Mouse (Mus musculus) E14TG2a.4 (cell line): Measurements from ENCODE around the gene Ints5.
"Not testable (repeated sequence)": the region's sequence is repeated elsewhere in the genome, so short reads cannot be mapped to it uniquely, and the experiment has no call there.

ENCODE experiments used
- H3K27me3 ChIP-seq: 2 replicates; pipeline ENCODE4 v1.6.1; 2014; ENCODE audit warnings: low read length, control low read depth; ENCODE audit not compliant: insufficient read depth
- H3K36me3 ChIP-seq: 2 replicates; pipeline ENCODE4 v1.6.1; 2014; ENCODE audit warnings: low read length, control low read depth; ENCODE audit not compliant: insufficient read depth
- H3K4me1 ChIP-seq: replicated peaks from 2 replicates; pipeline ENCODE4 v1.6.1; 2014; ENCODE audit warnings: low read depth, low read length, control low read depth
- H3K4me3 ChIP-seq: replicated peaks from 2 replicates; pipeline ENCODE4 v1.5.1; 2014; ENCODE audit warnings: mild to moderate bottlenecking, low read length
- H3K9me3 ChIP-seq: 2 replicates; pipeline ENCODE4 v1.6.1; 2014; ENCODE audit warnings: low read length, control low read depth
- CTCF ChIP-seq: conservative IDR thresholded peaks from 2 replicates; pipeline ENCODE4 v1.5.1; 2014; ENCODE audit warnings: low read length
- NANOG ChIP-seq: IDR thresholded peaks from 2 replicates; pipeline ENCODE4 v1.6.1; 2014; ENCODE audit warnings: borderline replicate concordance, low read length, mixed read lengths
- POU5F1 ChIP-seq: IDR thresholded peaks from 2 replicates; pipeline ENCODE4 v1.6.1; 2014; ENCODE audit warnings: low read length, borderline replicate concordance

Gene Ints5

GRCm38 (mm10) chr19:8880311-8881033, 12.3 kb upstream of the Ints5 start, which contains the start of gene Uqcc3:
Gene Uqcc3, minus strand, starts transcription at chr19:8880923.
- Histone ChIP-seq H3K27me3 (no peaks in the 10 kb centered on the region), H3K36me3 (peaks cover 46% of the 10 kb centered on the region), H3K4me1 (peaks cover 27% of the 10 kb centered on the region), H3K4me3 (peak within 1 kb of the TSS; percentile 93), H3K9me3 (no peaks in the 10 kb centered on the region)
- TF ChIP-seq NANOG (no peak), CTCF (no peak), POU5F1 (no peak)

DNA sequence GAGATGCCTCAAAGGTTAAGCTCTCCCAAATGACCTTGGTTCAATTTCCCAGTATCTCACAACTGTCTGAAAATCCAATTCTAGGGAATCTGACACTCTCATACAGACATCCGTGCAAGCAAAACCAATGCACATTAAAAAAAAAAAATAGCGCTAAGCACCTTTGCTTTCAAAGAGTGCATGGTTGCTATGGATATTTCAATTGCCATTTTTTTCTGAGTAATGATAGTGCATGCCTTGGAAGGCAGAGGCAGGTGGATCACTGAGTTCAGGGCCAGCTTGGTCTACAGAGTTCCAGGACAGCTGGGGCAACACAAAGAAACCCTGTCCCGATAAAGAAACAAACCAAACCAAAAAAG, 11.8 kb upstream of the Ints5 start:
- H3K4me1 ChIP-seq: peaks cover 32% of the 10 kb centered on the region
- no peaks in the 10 kb centered on the region for H3K9me3 ChIP-seq
- peaks cover 41% of the 10 kb centered on the region for H3K36me3 ChIP-seq
- no peaks in the 10 kb centered on the region for H3K27me3 ChIP-seq
- TF ChIP-seq POU5F1 (no peak), NANOG (no peak), CTCF (no peak)
- peak overlapping the region; percentile 93 for H3K4me3 ChIP-seq

DNA sequence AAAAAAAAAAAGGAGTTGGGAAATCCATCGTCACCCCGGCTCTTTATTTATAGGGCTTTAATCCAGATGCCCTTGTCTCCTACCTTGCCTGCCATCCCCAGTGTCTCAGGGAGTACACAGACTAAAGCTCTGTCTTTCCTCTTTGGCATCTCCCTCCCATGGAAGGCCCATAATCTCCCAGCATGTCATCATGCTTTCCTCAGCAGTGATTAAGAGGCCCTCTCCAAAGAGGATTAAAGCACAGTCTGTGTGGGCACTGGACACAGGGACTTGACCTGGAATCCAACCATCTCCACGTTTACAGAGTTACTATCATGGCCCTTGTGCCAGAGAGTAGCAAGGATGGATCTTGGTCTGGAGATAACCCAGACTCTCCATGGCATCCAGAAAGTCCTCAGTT, 9.2 kb upstream of the Ints5 start, which contains the start of the genes Lbhd1 and Gm49403:
Gene Lbhd1, plus strand, starts transcription at position 117 of the 400 bp plus-strand sequence.
Gene Gm49403, plus strand, starts transcription at position 315 of the 400 bp plus-strand sequence.
- Histone ChIP-seq H3K9me3 (no peaks in the 10 kb centered on the region), H3K4me1 (peaks cover 47% of the 10 kb centered on the region), H3K4me3 (no peak within 1 kb of the TSS), H3K36me3 (peaks cover 28% of the 10 kb centered on the region), H3K27me3 (no peaks in the 10 kb centered on the region)
- TF ChIP-seq CTCF (no peak), NANOG (no peak), POU5F1 (no peak)

- TF ChIP-seq POU5F1: no peak
- TF ChIP-seq NANOG: no peak
- TF ChIP-seq CTCF: no peak
These were observed 5.8 kb upstream of the Ints5 start for GRCm38 (mm10) chr19:8886916-8887584.

DNA sequence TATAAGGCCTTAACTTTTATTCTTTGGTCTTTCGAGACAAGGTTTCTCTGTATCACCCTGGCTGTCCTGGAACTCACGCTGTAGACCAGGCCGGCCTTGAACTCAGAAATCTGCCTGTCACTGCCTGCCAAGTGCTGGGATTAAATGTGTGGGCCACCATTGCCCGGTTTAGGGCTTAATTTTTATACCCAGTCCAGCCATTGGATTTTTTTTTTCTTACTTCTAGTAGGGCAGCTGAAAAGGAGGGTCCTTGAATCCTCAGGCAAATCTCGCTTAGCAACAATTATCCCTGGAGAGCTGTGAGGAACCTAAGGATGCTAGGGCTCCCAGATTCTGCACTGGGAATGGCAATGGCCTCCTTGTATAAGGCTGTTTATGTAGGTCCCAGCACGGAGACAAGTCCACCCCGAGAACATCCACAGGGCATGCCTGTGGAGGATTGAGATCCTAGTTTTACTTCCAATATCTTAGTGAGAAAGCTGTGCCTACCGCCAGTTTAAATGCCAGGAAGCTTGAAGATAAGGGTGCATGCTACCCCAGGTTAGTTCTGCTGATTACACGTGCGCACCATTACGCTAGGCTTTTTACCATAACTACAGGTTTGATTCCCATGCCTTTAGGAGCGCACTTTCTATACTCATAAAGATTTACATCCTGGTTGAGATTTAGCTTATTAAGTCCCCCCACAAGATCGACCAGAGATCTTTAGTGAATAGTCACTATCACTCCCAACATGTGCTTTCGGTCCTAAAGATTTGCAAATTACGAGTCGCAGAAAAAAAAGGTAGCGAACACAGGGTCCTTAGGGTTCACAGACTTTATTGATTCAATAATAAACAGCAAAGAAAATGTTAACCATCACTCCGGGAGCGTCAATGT, 5.0 kb upstream of the Ints5 start:
- peak overlapping the region; percentile 90 for H3K4me3 ChIP-seq
- TF ChIP-seq CTCF (no peak), POU5F1 (no peak), NANOG (no peak)
- no peaks in the 10 kb centered on the region for H3K27me3 ChIP-seq
- no peaks in the 10 kb centered on the region for H3K9me3 ChIP-seq
- peaks cover 56% of the 10 kb centered on the region for H3K4me1 ChIP-seq
- H3K36me3 ChIP-seq: peaks cover 41% of the 10 kb centered on the region

More at GRCm38 (mm10) chr19:8886916-8887584, 5.8 kb upstream of the Ints5 start:
- peaks cover 52% of the 10 kb centered on the region for H3K4me1 ChIP-seq
- H3K36me3 ChIP-seq: peaks cover 38% of the 10 kb centered on the region
- H3K4me3 ChIP-seq: peak overlapping the region; percentile 90
- H3K27me3 ChIP-seq: no peaks in the 10 kb centered on the region
- H3K9me3 ChIP-seq: no peaks in the 10 kb centered on the region

DNA sequence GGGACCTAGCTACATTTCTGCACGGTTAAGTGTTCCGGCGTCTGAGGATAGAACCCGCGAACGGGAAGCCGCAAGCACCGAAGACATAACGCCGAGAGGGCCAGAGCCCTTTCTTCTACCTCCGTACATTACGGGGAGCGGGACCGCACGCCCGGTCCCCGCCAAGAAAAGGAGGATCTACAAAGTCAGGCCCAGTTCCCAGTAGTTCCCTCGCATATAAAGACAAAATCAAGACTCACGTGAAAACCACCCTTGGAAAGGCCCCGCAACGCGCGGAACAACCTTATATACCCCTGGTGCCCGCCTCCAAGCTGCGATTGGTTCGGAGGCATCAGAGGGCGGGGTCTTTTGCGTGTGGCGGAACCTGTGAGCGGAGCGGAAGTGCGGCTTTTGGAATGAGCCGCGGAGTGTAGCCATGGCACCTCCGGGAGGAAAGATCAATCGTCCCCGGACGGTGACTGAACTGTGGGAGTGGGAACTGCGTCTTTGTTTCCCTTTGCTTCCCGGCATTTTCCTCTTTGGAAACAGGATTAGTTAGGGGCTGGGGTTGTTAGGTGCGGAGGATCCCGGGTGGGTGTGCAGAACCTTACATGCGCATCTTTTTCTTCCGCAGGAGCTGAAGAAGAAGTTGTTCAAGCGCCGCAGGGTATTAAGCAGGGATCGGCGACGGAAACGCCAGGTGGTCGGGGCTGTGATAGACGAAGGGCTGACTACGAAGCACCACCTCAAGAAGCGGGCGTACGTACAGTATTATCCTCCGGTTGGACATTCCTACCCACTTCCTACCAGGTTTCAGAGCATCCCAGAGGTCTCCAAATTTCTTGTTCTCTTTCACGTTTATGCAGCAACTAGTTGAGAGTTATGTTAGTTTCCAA, 4.1 kb upstream of the Ints5 start, which contains the start of the genes 1810009A15Rik and Gm49416:
Gene 1810009A15Rik, plus strand, starts transcription at position 343 of the 875 bp plus-strand sequence.
Gene Gm49416, plus strand, starts transcription at position 416 of the 875 bp plus-strand sequence.
- peaks cover 41% of the 10 kb centered on the region for H3K36me3 ChIP-seq
- peak within 1 kb of the TSS; percentile 90 for H3K4me3 ChIP-seq
- H3K27me3 ChIP-seq: no peaks in the 10 kb centered on the region
- TF ChIP-seq CTCF (no peak), NANOG (no peak), POU5F1 (no peak)
- peaks cover 57% of the 10 kb centered on the region for H3K4me1 ChIP-seq
- no peaks in the 10 kb centered on the region for H3K9me3 ChIP-seq

GRCm38 (mm10) chr19:8895397-8895960, 2.7 kb downstream of the Ints5 start:
- Histone ChIP-seq H3K9me3 (no peaks in the 10 kb centered on the region), H3K4me1 (peaks cover 78% of the 10 kb centered on the region), H3K27me3 (no peaks in the 10 kb centered on the region), H3K4me3 (peak overlapping the region; percentile 100), H3K36me3 (peaks cover 66% of the 10 kb centered on the region)
- TF ChIP-seq POU5F1: no peak
- no peak for TF ChIP-seq CTCF
- no peak for TF ChIP-seq NANOG

DNA sequence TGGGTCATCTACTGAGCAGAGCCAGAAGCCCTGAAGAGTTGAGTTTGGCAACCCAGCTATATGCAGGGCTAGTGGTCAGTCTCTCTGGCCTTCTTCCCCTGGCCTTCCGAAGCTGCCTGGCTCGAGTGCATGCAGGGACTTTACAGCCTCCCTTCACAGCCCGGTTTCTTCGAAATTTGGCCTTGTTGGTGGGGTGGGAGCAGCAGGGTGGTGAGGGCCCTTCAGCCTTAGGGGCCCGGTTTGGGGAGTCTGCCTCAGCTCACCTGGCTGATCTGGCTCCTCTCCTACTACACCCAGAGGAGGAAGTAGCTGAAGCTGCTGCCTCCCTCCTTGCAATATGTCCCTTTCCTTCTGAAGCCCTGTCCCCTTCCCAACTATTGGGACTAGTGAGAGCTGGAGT, 3.4 kb downstream of the Ints5 start:
- not testable (repeated sequence) for H3K9me3 ChIP-seq, H3K27me3 ChIP-seq
- Histone ChIP-seq H3K4me1 (peaks cover 75% of the 10 kb centered on the region), H3K4me3 (peak overlapping the region; percentile 100), H3K36me3 (peaks cover 66% of the 10 kb centered on the region)

- Histone ChIP-seq H3K4me1 (peaks cover 68% of the 10 kb centered on the region), H3K4me3 (peak overlapping the region; percentile 100), H3K36me3 (peaks cover 66% of the 10 kb centered on the region)
- H3K9me3 ChIP-seq, H3K27me3 ChIP-seq: not testable (repeated sequence)
These were observed 4.5 kb downstream of the Ints5 start for GRCm38 (mm10) chr19:8897211-8897864.
